ENCODE assay signal across 8 mouse cellular contexts in genomic region chr5:103355372-103356300, GRCm38 (mm10).
A peak's percentile ranks its signal among the peaks of the same experiment; 100 is the strongest.
DNase-seq lines count a peak whose midpoint lies in the region; ATAC-seq lines count a peak whose summit lies in the region.

No protein-coding gene starts in this region.

- intact Hi-C loops in heart, postnatal 36 days (cut with DNase I): loop anchor here (1.0 to 10.0 kb wide), 5 partner anchors 101 to 459 kb away; no protein-coding TSS in a partner anchor
- intact Hi-C loops in left cerebral cortex, postnatal 14 days (cut with DNase I): loop anchor here (1.0 to 10.0 kb wide), 3 partner anchors 102 to 459 kb away; no protein-coding TSS in a partner anchor

- H3K4me1 ChIP-seq in embryonic facial prominence, embryonic 14.5 days (ENCODE audit: control insufficient read depth, insufficient read depth, low read length): no peaks in the 10 kb centered on the region
- peaks cover 7% of the 10 kb centered on the region; the same call in 1 of the 2 replicates for H3K4me1 ChIP-seq in midbrain, embryonic 12.5 days

- peaks cover 11% of the 10 kb centered on the region; the same call in 1 of the 2 replicates for H3K9me3 ChIP-seq in embryonic facial prominence, embryonic 14.5 days (ENCODE audit: control insufficient read depth, low read length)
- H3K9me3 ChIP-seq in midbrain, embryonic 12.5 days: 0 out of 2 replicates have a peak, but pooled peaks cover 8% of the 10 kb centered on the region

- H3K27me3 ChIP-seq in embryonic facial prominence, embryonic 14.5 days (replicated peaks; ENCODE audit: control insufficient read depth, insufficient read depth, low read length): no peaks in the 10 kb centered on the region
- 0 out of 2 replicates have a peak, but pooled peaks cover 3% of the 10 kb centered on the region for H3K27me3 ChIP-seq in midbrain, embryonic 12.5 days

- no peak overlapping the region for H3K9ac ChIP-seq in embryonic facial prominence, embryonic 14.5 days (ENCODE audit: low read depth, low read length)
- peak overlapping the region; percentile 28; the same call in 1 of the 2 replicates for H3K9ac ChIP-seq in midbrain, embryonic 12.5 days (replicated peaks)

- H3K4me3 ChIP-seq in embryonic facial prominence, embryonic 14.5 days (ENCODE audit: low read depth, low read length): peak overlapping the region; percentile 18
- H3K4me3 ChIP-seq in midbrain, embryonic 12.5 days: peak overlapping the region; percentile 19; the same call in 1 of the 2 replicates

- H3K36me3 ChIP-seq in embryonic facial prominence, embryonic 14.5 days (ENCODE audit: control insufficient read depth, insufficient read depth, low read length): no peaks in the 10 kb centered on the region
- no peaks in the 10 kb centered on the region for H3K36me3 ChIP-seq in midbrain, embryonic 12.5 days

- 40% methylated on average over 21 of the region's 21 CpGs for WGBS in embryonic facial prominence, embryonic 14.5 days
- 22% methylated on average over 21 of the region's 21 CpGs for WGBS in midbrain, embryonic 12.5 days

- no peak overlapping the region for H3K27ac ChIP-seq in embryonic facial prominence, embryonic 14.5 days (replicated peaks; ENCODE audit: low read depth, low read length)
- no peak overlapping the region for H3K27ac ChIP-seq in midbrain, embryonic 12.5 days (replicated peaks)

- peak; percentile 27 to 52 for DNase-seq in left cerebral cortex, adult 18-20 months (ENCODE audit: low spot score in 2 of 2)
- no peak for DNase-seq in left cerebral cortex, adult 11 months (ENCODE audit: low spot score)
- peak; percentile 17 for DNase-seq in adrenal gland, adult 8-10 months
- DNase-seq in embryonic facial prominence, embryonic 14.5 days (ENCODE audit: low spot score): no peak
- peak; percentile 46 to 57 for DNase-seq in heart, postnatal 36 days
- DNase-seq in left cerebral cortex, postnatal 14 days (ENCODE audit: low spot score in 2 of 2): peak; percentile 53 to 57
- DNase-seq in thymus, postnatal 14 days: peak; percentile 67

- ATAC-seq in embryonic facial prominence, embryonic 14.5 days (ENCODE audit: low read depth): peak; percentile 35; the same call in 1 of the 2 replicates
- peak; percentile 49; the same call in 1 of the 2 replicates for ATAC-seq in midbrain, embryonic 12.5 days (ENCODE audit: low FRiP score, low read depth)

- H3K4me2 ChIP-seq in embryonic facial prominence, embryonic 14.5 days (ENCODE audit: low read depth, low read length): peak overlapping the region; percentile 52
- peak overlapping the region; percentile 44 for H3K4me2 ChIP-seq in midbrain, embryonic 12.5 days (replicated peaks)

Comparison
In these comparisons a context has a peak if more than half of its experiments do, and no peak if none do; other contexts are left out.
1. DNase-seq: peak in left cerebral cortex, adult 18-20 months (2 of 2), adrenal gland, adult 8-10 months (single experiment), heart, postnatal 36 days (2 of 2), left cerebral cortex, postnatal 14 days (2 of 2) and thymus, postnatal 14 days (single experiment); none in left cerebral cortex, adult 11 months (single experiment) and embryonic facial prominence, embryonic 14.5 days (single experiment).